Mouse (Mus musculus) naive thymus-derived CD4-positive, alpha-beta T cell, adult 2 months (primary cell): ENCODE measurements around the gene Gm7861.
"Not testable (repeated sequence)": the region's sequence is repeated elsewhere in the genome, so short reads cannot be mapped to it uniquely, and the experiment has no call there.

Experiments
- DNase-seq: peaks from one replicate; pipeline ENCODE4 v3.0.0-alpha.2; 2011; ENCODE audit warnings: low read depth

The Gm7861 gene

DNA sequence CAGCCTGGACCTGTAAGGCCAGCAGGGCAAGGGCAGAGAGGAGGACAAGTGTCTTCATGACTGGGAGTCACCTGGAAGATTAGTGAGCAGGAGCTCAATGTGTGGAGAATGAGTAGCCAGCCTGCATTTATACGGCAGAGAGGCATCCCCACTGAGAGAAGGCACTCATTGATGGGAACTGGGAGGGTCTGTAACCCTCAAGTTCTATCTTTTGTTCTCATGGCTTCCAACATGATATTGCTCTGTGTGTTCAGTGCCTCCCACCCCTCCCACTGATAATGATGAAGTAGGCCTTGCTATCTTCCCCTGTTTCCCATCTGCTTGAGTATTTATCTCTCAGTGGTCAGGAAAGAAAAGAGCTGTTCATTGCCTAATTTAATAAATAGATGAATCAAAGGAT lies at the start of gene Gm7861:
Gene Gm7861 (minus strand): TSS at position 101 of the 400 bp plus-strand sequence.
- DNase-seq = not testable (repeated sequence)

DNA sequence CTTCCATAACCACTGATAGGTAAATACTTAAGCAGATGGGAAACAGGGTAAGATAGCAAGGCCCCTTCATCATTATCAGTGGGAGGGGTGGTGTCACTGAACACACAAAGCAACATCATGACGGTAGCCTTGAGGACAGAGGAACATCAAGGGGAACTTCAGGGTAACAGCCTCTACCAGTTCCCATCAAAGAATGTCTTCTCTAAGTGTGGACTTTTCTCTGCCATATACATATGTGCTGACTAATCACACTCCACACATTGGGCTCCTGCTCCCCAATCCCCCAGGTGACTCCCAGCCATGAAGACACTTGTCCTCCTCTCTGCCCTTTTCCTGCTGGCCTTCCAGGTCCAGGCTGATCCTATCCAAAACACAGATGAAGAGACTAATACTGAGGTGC lies 23.6 kb upstream of the Gm7861 start, which contains the start of gene Defa26:
Gene Defa26 (plus strand): TSS at position 301 of the 400 bp plus-strand sequence.
- DNase-seq = not testable (repeated sequence)

DNA sequence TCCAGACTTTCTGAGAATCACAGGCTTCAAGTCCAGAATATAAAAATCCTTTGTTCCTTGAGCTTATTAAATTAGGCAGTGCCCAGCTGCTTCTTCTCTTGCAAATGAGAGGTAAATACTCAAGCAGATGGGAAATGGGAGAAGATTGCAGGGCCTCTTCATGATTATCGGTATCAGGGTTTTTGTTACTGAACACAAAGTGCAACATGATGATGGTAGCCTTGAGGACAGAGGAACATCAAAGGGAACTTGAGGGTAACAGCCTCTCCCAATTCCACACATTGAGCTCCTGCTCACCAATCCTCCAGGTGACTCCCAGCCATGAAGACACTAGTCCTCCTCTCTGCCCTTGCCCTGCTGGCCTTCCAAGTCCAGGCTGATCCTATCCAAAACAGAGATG lies 11.6 kb downstream of the Gm7861 start, which contains the start of gene Defa28:
Gene Defa28 (plus strand): TSS at position 301 of the 400 bp plus-strand sequence.
- not testable (repeated sequence) for DNase-seq

DNA sequence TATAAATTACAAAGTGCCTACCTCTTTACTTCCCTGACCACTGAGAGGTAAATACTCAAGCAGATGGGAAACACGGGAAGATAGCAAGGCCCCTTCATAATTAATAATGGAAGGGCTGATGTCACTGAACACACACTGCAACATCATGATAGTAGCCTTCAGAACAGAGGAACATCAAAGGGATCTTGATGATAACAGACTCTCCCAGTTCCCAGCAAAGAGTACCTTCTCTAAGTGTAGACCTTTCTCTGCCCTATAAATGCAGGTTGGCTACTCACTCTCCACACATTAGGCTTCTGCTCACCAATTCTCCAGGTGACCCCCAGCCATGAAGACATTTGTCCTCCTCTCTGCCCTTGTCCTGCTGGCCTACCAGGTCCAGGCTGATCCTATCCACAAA lies 29.2 kb downstream of the Gm7861 start, which contains the start of gene Defa37:
Gene Defa37 (plus strand): TSS at position 301 of the 400 bp plus-strand sequence.
- DNase-seq = not testable (repeated sequence)
